Mouse (Mus musculus): ENCODE results near the gene Tbxa2r. TPM values are rescaled to one million over a fixed set of nuclear protein-coding genes. Genes with fewer than 3 reads are reported as not detected.

The Tbxa2r gene
- total and polyA plus RNA-seq, 3 experiments, result 0.12 to 0.30 (median 0.13) TPM

- in situ Hi-C loops (cut with MboI; ENCODE audit: low pct_ligation_motif_present, low pct_unique_long_range_greater_than_20kb, low sequenced_read_pairs) (no loop called here), dilution Hi-C loops (cut with MboI; ENCODE audit: extremely low pct_ligation_motif_present, extremely low pct_unique_long_range_greater_than_20kb, low sequenced_read_pairs) (no loop called here)
- TF ChIP-seq E2F4 (IDR thresholded peaks at IDR 0.05; ENCODE audit: insufficient replicate concordance, low read depth, low read length), result no peak
- no peak for TF ChIP-seq GABPA (IDR thresholded peaks at IDR 0.05; ENCODE audit: insufficient replicate concordance, low read depth, low read length)
- TF ChIP-seq ZNF384 (IDR thresholded peaks at IDR 0.05; ENCODE audit: low read depth, low read length), result no peak
- Histone ChIP-seq H3K4me1 (ENCODE audit: control insufficient read depth in 1 of 2, insufficient read depth in 2 of 2) (peaks cover 31 to 84% of the 10 kb centered on the region in 2 experiments), H3K4me2 (ENCODE audit: insufficient read depth, low read depth, poor library complexity, severe bottlenecking) (no peak overlapping the region), H3K9ac (ENCODE audit: insufficient read depth, low read depth) (no peak overlapping the region), H3K27ac (ENCODE audit: insufficient read depth, low read depth) (no peak overlapping the region), H3K4me3 (replicated peaks in 1 of 3; ENCODE audit: low read depth in 2 of 3, low read length in 2 of 3, poor library complexity in 1 of 3) (no peak overlapping the region), H3K36me3 (replicated peaks in 1 of 2; ENCODE audit: control insufficient read depth in 1 of 2, insufficient read depth in 1 of 2, low read length in 1 of 2) (peaks cover 47 to 66% of the 10 kb centered on the region in 2 experiments), H3K79me2 (replicated peaks; ENCODE audit: control insufficient read depth, extremely low read depth, insufficient read depth, poor library complexity, severe bottlenecking) (peaks cover 19% of the 10 kb centered on the region), H3K9me3 (replicated peaks; ENCODE audit: low read length) (no peaks in the 10 kb centered on the region), H3K27me3 (replicated peaks) (no peaks in the 10 kb centered on the region)
- DNase-seq (ENCODE audit: extremely low read depth), result no peak
Measured at GRCm38 (mm10) chr10:81305663-81306062, 22.9 kb upstream of the Tbxa2r start.

- TF ChIP-seq MAFK (IDR thresholded peaks at IDR 0.05; ENCODE audit: insufficient replicate concordance, low read length) (no peak), POLR2A (IDR thresholded peaks at IDR 0.05; ENCODE audit: low read depth, low read length) (no peak), RCOR1 (conservative IDR thresholded peaks at IDR 0.05; ENCODE audit: low read depth, low read length) (no peak)
- H3K36me3 ChIP-seq (replicated peaks in 1 of 2; ENCODE audit: control insufficient read depth in 1 of 2, insufficient read depth in 1 of 2, low read length in 1 of 2), result peaks cover 53 to 71% of the 10 kb centered on the region in 2 experiments
Measured at GRCm38 (mm10) chr10:81306173-81306668, 22.3 kb upstream of the Tbxa2r start.

GRCm38 (mm10) chr10:81306837-81307682 lies 21.5 kb upstream of the Tbxa2r start:
- H3K4me2 ChIP-seq (ENCODE audit: insufficient read depth, low read depth, poor library complexity, severe bottlenecking), result no peak overlapping the region
- dilution Hi-C loops (cut with MboI; ENCODE audit: extremely low pct_ligation_motif_present, extremely low pct_unique_long_range_greater_than_20kb, low sequenced_read_pairs) (no loop called here), in situ Hi-C loops (cut with MboI; ENCODE audit: low pct_ligation_motif_present, low pct_unique_long_range_greater_than_20kb, low sequenced_read_pairs) (no loop called here)
- no peaks in the 10 kb centered on the region for H3K27me3 ChIP-seq (replicated peaks)
- H3K9me3 ChIP-seq (replicated peaks; ENCODE audit: low read length), result no peaks in the 10 kb centered on the region
- no peak for TF ChIP-seq NELFE (IDR thresholded peaks at IDR 0.05; ENCODE audit: low read depth, low read length)
- peak; percentile 30; the same call in 1 of the 2 replicates for TF ChIP-seq ETS1 (conservative IDR thresholded peaks at IDR 0.05; ENCODE audit: low read depth, low read length)
- no peak for TF ChIP-seq GABPA (IDR thresholded peaks at IDR 0.05; ENCODE audit: insufficient replicate concordance, low read depth, low read length)
- no peak for TF ChIP-seq JUN (IDR thresholded peaks at IDR 0.05; ENCODE audit: insufficient read depth, low read depth, low read length)
- TF ChIP-seq RCOR1 (conservative IDR thresholded peaks at IDR 0.05; ENCODE audit: low read depth, low read length), result no peak
- H3K79me2 ChIP-seq (replicated peaks; ENCODE audit: control insufficient read depth, extremely low read depth, insufficient read depth, poor library complexity, severe bottlenecking), result peaks cover 12% of the 10 kb centered on the region
- no peak for DNase-seq (ENCODE audit: extremely low read depth)
- H3K27ac ChIP-seq (ENCODE audit: insufficient read depth, low read depth), result no peak overlapping the region
- no peak overlapping the region for H3K4me3 ChIP-seq (replicated peaks in 1 of 3; ENCODE audit: low read depth in 2 of 3, low read length in 2 of 3, poor library complexity in 1 of 3)
- H3K36me3 ChIP-seq (replicated peaks in 1 of 2; ENCODE audit: control insufficient read depth in 1 of 2, insufficient read depth in 1 of 2, low read length in 1 of 2), result peaks cover 61 to 75% of the 10 kb centered on the region in 2 experiments
- H3K9ac ChIP-seq (ENCODE audit: insufficient read depth, low read depth), result no peak overlapping the region
- H3K4me1 ChIP-seq (ENCODE audit: control insufficient read depth in 1 of 2, insufficient read depth in 2 of 2), result peaks cover 21 to 70% of the 10 kb centered on the region in 2 experiments

More at GRCm38 (mm10) chr10:81306173-81306668, 22.3 kb upstream of the Tbxa2r start:
- Histone ChIP-seq H3K4me1 (ENCODE audit: control insufficient read depth in 1 of 2, insufficient read depth in 2 of 2) (peaks cover 26 to 78% of the 10 kb centered on the region in 2 experiments), H3K79me2 (replicated peaks; ENCODE audit: control insufficient read depth, extremely low read depth, insufficient read depth, poor library complexity, severe bottlenecking) (peaks cover 16% of the 10 kb centered on the region), H3K27ac (ENCODE audit: insufficient read depth, low read depth) (no peak overlapping the region), H3K4me2 (ENCODE audit: insufficient read depth, low read depth, poor library complexity, severe bottlenecking) (no peak overlapping the region), H3K4me3 (replicated peaks in 1 of 3; ENCODE audit: low read depth in 2 of 3, low read length in 2 of 3, poor library complexity in 1 of 3) (no peak overlapping the region), H3K9ac (ENCODE audit: insufficient read depth, low read depth) (no peak overlapping the region), H3K9me3 (replicated peaks; ENCODE audit: low read length) (no peaks in the 10 kb centered on the region), H3K27me3 (replicated peaks) (no peaks in the 10 kb centered on the region)
- no peak for DNase-seq (ENCODE audit: extremely low read depth)
- dilution Hi-C loops (cut with MboI; ENCODE audit: extremely low pct_ligation_motif_present, extremely low pct_unique_long_range_greater_than_20kb, low sequenced_read_pairs) (no loop called here), in situ Hi-C loops (cut with MboI; ENCODE audit: low pct_ligation_motif_present, low pct_unique_long_range_greater_than_20kb, low sequenced_read_pairs) (no loop called here)
